In genomic region chr17:80515956-80516355, GRCm38 (mm10) we compare ENCODE assay signal across 25 mouse cellular contexts. TPM values are rescaled to one million over a fixed set of nuclear protein-coding genes. Genes with fewer than 3 reads are reported as not detected.
DNase-seq lines count a peak whose midpoint lies in the region; ATAC-seq lines count a peak whose summit lies in the region.
"Had no signal": no experiment of that assay in that cellular context is flagged by ENCODE, and none has a peak within 500 bp of the region (broad histone marks: within the 10 kb centered on the region; RNA-seq: fewer than 3 reads in every experiment).

No protein-coding gene starts in this region.

- H3K9me3 ChIP-seq in kidney, embryonic 14.5 days (ENCODE audit: control insufficient read depth, low read length), result no peaks in the 10 kb centered on the region
- H3K9me3 ChIP-seq: embryonic facial prominence, embryonic 12.5 days; liver, embryonic 15.5 days; lung, embryonic 15.5 days; neural tube, embryonic 12.5 days had no signal

- no peak overlapping the region for H3K27ac ChIP-seq in kidney, embryonic 14.5 days (ENCODE audit: low read depth, low read length)
- H3K27ac ChIP-seq in brown adipose tissue, adult 24 weeks (replicated peaks; ENCODE audit: low read depth, low read length), result peak overlapping the region; percentile 84
- H3K27ac ChIP-seq: embryonic facial prominence, embryonic 12.5 days; liver, embryonic 15.5 days; lung, embryonic 15.5 days; neural tube, embryonic 12.5 days had no signal

- H3K9ac ChIP-seq in kidney, embryonic 14.5 days (ENCODE audit: low read depth, low read length), result no peak overlapping the region
- H3K9ac ChIP-seq: embryonic facial prominence, embryonic 12.5 days; liver, embryonic 15.5 days; lung, embryonic 15.5 days; neural tube, embryonic 12.5 days had no signal

- H3K4me2 ChIP-seq in kidney, embryonic 14.5 days (replicated peaks; ENCODE audit: low read depth, low read length), result no peak overlapping the region
- H3K4me2 ChIP-seq: embryonic facial prominence, embryonic 12.5 days; liver, embryonic 15.5 days; lung, embryonic 15.5 days; midbrain, embryonic 11.5 days; neural tube, embryonic 12.5 days had no signal

- H3K27me3 ChIP-seq in kidney, embryonic 14.5 days (ENCODE audit: control insufficient read depth, insufficient read depth, low read length), result no peaks in the 10 kb centered on the region
- H3K27me3 ChIP-seq: CH12.LX; embryonic facial prominence, embryonic 12.5 days; liver, embryonic 15.5 days; lung, embryonic 15.5 days; neural tube, embryonic 12.5 days had no signal

- WGBS in kidney, embryonic 14.5 days, result 89% methylated on average over 9 of the region's 9 CpGs

- H3K4me3 ChIP-seq in kidney, embryonic 14.5 days (ENCODE audit: low read length), result no peak overlapping the region
- H3K4me3 ChIP-seq in brown adipose tissue, adult 24 weeks (ENCODE audit: insufficient read depth, low read depth, low read length), result no peak overlapping the region
- H3K4me3 ChIP-seq: embryonic facial prominence, embryonic 12.5 days; liver, embryonic 15.5 days; lung, embryonic 15.5 days; myocyte; neural tube, embryonic 12.5 days had no signal

- no peaks in the 10 kb centered on the region for H3K36me3 ChIP-seq in kidney, embryonic 14.5 days (ENCODE audit: control insufficient read depth, insufficient read depth, low read length)
- H3K36me3 ChIP-seq: embryonic facial prominence, embryonic 12.5 days; liver, embryonic 15.5 days; lung, embryonic 15.5 days; neural tube, embryonic 12.5 days had no signal

- H3K4me1 ChIP-seq in kidney, embryonic 14.5 days (ENCODE audit: control insufficient read depth, insufficient read depth, low read length), result no peaks in the 10 kb centered on the region
- 0 out of 2 replicates have a peak, but pooled peaks cover 2% of the 10 kb centered on the region for H3K4me1 ChIP-seq in brown adipose tissue, adult 24 weeks (ENCODE audit: control insufficient read depth, insufficient read depth, insufficient read length, low read length)
- H3K4me1 ChIP-seq: embryonic facial prominence, embryonic 12.5 days; neural tube, embryonic 12.5 days had no signal

- peak; percentile 26 for DNase-seq in adrenal gland, adult 2 months
- no peak for DNase-seq in adrenal gland, adult 18-20 months (ENCODE audit: low spot score in 2 of 2)
- DNase-seq in kidney, adult 11 months, result peak; percentile 47
- peak; percentile 25 to 61 for DNase-seq in kidney, postnatal 25 days
- no peak for DNase-seq in kidney, postnatal 10 days
- DNase-seq: cerebellum, adult 11-12 months; cerebellum, adult 9-11 months; embryo, embryonic 11 days; heart, postnatal 14 days; right cerebral cortex, adult 18-20 months; spleen, adult 18-20 months; thymus, postnatal 14 days had no signal

- ATAC-seq in kidney, embryonic 14.5 days (ENCODE audit: low FRiP score, low TSS enrichment), result no peak
- no peak for ATAC-seq in frontal cortex, adult (ENCODE audit: low TSS enrichment)
- ATAC-seq: activated CD4-positive, CD25-positive, alpha-beta regulatory T cell, adult 4 months; forebrain, embryonic 14.5 days; hindbrain, embryonic 16.5 days had no signal

RNA-seq across cellular contexts. Expression of gene Sos1, which starts 35.7 kb away (rescaled TPM):
- 10 to 100 TPM; 23.7 to 29.0 TPM for total RNA-seq in adrenal gland, adult 2 months (2021)
- polyA plus RNA-seq in adrenal gland, adult 2 months (2012; rRNA removed), result 2.0 and 2.8 TPM in 2 replicates
- total RNA-seq in adrenal gland, adult 18-20 months (2021), result 10 to 100 TPM; 21.8 to 27.2 TPM
- 8.6 and 9.2 TPM in 2 replicates for polyA plus RNA-seq in kidney, embryonic 14.5 days (2014; fragmentation: Nextera tagmentation; extraction: Ambion mirVana)
- polyA plus RNA-seq in brown adipose tissue, adult 24 weeks (2012; ENCODE audit: insufficient read depth, insufficient read length, missing spikeins), result 8.2 and 9.8 TPM in 2 replicates

Comparison
In these comparisons a context has a peak if more than half of its experiments do, and no peak if none do; other contexts are left out.
1. DNase-seq: peak in adrenal gland, adult 2 months (single experiment), kidney, adult 11 months (single experiment) and kidney, postnatal 25 days (2 of 2); none in adrenal gland, adult 18-20 months (0 of 2) and kidney, postnatal 10 days (single experiment).